Mouse (Mus musculus) retina, postnatal 1 day (tissue): Measurements from ENCODE around the gene Gm8220.
"Not testable (repeated sequence)": the region's sequence is repeated elsewhere in the genome, so short reads cannot be mapped to it uniquely, and the experiment has no call there.

ENCODE experiments used
- DNase-seq: peaks from one replicate; pipeline ENCODE4 v3.0.0-alpha.2; 2012

The Gm8220 gene

DNA sequence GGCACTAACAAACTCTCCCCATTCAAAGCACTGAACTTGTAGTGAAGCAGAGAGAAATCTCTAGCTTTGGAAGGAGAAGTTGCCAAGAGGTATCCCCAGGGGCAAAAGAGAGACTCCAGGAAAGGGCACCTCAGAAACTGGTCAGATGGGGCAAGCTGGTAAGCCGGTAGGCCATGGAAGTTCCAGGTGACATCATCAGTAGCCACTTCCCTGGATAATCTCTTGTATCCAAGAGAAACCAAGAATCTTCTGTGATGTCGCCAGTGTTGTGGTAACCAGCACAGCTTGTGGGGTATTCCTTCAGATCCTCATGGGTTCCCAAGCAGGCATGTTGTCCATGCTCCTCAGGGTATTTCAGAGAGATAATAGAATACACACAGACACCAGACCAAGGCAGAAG, at the start of gene Gm8220:
Gene Gm8220 (plus strand): TSS at position 301 of the 400 bp plus-strand sequence.
- DNase-seq, result not testable (repeated sequence)

GRCm38 (mm10) chr14:44248039-44248438, 37.3 kb upstream of the Gm8220 start:
- DNase-seq, result no peak

- DNase-seq, result not testable (repeated sequence)
Measured at GRCm38 (mm10) chr14:44312049-44312448, 26.7 kb downstream of the Gm8220 start.

DNA sequence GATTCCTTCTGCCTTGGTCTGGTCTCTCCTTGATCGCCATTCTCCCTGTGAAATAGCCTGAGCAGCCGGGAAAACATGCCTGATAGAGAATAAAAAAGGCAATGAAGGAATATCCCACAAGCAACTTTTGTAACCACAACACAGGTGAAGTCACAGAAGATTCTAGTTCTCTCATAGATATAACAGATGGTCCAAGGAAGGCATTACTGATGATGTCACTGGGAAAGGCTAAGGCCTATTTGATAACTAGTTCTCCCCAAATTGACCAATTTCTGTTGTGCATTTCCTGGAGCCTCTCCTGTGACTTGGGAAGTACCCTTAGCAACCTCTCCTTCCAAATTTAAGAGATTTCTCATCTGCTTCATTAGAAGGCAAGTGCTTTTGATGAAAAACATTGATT, 53.1 kb downstream of the Gm8220 start, which contains the start of gene Gm5930:
Gene Gm5930 (minus strand): TSS at position 101 of the 400 bp plus-strand sequence.
- not testable (repeated sequence) for DNase-seq
